Mouse (Mus musculus): ENCODE data around the gene Lonp1.
A peak's percentile ranks its signal among the peaks of the same experiment; 100 is the strongest.
"Not testable (repeated sequence)": the region's sequence is repeated elsewhere in the genome, so short reads cannot be mapped to it uniquely, and the experiment has no call there.

The Lonp1 gene

DNA sequence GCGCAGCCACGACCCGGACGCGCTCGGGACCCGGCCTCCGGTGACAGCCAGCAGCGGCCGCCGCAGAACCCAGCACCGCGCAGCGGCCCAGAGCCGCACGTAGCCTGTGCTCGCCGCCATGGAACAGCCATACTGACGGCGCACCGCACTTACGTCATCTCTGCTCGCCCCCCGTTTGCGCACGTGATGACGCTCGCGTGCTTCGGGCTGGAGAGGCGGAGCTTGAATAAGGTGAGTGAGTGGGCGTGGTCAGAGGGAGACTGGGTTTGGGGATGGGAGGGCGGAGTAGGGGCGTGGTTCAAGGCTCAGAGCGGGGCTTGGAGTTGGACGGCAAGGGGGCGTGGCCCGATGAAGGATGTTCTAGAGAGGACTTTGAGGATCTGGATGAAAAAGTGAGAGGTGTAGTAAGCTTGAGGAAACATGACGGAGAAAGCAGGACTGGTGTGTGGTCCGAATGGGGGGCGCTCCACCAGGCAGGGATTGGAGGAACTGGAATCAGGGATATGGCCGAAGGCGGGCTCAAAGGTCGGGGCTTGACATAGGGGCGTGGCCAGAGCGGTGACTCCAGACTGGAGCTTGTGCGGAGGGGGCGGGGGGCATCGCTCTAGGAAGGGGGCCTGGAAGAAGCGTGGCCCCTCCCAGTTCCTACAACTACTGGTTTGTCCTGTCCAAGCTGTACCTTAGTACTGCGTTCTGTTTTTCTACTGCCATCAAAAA is at the start of gene Lonp1:
TSS of gene Lonp1 (minus strand) at position 134 of the 717 bp plus-strand sequence.
- DNase-seq = peak; percentile 97

DNA sequence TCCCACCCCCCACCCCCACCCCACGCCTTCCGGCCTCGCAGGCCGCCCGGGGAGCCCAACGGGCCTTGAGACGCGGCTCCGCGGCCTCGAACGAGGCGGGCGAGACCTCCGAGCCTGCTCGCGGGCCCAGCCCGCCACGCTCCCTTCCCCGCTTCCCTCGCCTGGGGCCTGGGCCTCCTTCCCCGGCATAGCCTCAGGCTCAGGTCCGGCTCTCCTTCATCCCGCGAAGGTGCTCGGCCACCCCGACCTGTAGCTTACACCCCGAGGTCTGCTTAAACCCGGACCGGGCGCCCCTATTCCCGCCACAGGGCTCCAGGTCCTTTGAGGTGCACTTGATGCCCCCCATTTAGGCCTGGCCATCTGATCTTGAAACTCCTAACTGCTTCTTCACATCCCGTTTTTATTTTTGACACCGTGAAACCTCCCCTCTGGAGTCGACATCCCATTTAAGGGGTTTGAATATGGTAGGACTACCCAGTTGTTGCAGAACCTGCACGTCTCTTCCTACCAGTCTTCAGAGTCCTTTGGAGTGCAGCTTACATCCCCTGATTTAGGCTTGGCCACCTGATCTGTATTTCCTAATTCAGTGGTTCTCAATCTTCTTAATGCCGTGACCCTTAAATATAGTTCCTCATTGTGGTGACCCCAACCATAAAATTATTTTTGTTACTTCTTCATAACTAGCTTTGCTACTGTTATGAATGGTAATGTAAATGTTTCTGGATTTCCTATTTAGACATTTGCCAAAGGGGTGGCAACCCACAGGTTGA is 47.1 kb upstream of the Lonp1 start:
- DNase-seq = peak; percentile 49

- DNase-seq = peak; percentile 100
Observed at GRCm38 (mm10) chr17:56672941-56673646, 46.4 kb upstream of the Lonp1 start, which contains the start of gene Ranbp3. TSS of gene Ranbp3 (plus strand) at chr17:56673294.

- DNase-seq = no peak
Observed at GRCm38 (mm10) chr17:56669766-56670165, 43.1 kb upstream of the Lonp1 start.

DNA sequence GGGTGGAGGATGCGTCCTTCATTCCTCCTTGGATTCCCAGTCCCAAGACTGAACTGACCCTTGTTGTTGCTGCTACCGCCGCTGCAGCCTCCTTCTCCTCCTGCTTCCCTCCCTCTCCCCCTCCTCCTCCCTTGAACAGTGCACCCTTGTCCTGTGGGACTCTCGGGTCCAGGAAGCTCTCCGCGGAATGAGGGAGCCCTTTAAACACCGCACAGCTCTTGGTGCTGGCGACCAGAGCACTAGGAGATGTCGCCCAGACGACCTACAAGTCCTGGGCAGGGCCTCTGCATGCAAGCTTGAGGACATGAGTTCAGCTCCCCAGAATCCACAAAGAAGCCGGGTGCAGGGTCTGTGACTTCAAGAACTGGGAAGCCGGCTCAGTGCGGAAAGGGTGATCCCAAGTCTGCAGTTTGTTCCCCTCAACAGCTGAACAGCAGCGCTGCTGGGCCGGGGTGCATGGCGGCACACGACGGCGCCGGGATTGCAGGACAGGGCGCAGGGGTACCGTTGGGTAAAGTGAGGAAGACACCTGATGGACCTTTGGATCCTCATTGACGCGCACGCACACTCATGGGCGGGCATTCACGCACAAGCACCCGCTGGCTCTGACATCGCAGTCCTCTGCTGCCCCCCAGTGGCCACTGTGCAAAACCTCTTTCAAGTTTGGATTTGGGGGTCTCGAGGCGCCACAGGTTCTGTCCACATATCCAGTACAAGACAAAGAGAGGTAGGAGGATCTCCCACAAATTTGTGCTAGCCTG is 41.9 kb upstream of the Lonp1 start:
- peak; percentile 82 for DNase-seq

DNA sequence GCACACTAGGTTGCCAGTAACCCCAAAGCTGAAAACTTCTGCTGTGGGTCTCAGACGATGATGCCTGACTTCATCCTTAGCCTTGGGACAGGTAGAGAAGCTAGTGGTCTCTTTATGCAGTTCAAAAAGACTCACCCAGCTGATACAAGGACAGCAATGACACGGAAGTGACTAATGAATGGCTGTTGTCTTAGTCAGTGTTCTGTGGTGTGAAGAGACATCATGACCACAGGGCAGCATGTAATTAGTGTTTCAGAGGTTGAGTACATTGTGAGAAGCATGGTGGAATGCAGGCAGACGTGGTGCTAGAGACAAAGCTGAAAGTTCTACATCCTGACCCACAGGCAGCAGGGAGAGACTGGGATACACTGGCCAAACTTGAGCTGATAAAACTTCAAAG is 40.9 kb upstream of the Lonp1 start:
- no peak for DNase-seq

DNA sequence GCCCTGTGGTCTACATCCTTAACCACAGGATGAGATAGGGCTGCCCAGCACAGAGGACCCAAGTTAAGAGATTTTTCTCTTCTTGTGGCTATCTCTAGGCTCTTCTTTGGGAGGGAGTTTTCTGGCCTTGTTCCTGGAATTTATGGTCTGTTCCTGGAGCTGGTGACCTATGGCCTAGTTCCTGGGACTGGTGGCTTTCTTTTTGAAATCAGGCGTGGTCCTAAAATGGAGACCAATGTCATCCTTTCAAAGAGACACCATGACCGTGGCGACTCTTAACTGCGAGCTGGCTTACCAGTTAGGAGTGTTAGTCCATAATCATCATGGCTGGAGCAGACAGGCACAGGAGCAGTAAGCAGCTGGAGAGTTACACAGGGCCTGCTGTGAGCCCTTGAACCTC is 39.7 kb upstream of the Lonp1 start:
- no peak for DNase-seq

- no peak for DNase-seq
Observed at GRCm38 (mm10) chr17:56664333-56664732, 37.6 kb upstream of the Lonp1 start.

GRCm38 (mm10) chr17:56663659-56664058 is 37.0 kb upstream of the Lonp1 start:
- no peak for DNase-seq

DNA sequence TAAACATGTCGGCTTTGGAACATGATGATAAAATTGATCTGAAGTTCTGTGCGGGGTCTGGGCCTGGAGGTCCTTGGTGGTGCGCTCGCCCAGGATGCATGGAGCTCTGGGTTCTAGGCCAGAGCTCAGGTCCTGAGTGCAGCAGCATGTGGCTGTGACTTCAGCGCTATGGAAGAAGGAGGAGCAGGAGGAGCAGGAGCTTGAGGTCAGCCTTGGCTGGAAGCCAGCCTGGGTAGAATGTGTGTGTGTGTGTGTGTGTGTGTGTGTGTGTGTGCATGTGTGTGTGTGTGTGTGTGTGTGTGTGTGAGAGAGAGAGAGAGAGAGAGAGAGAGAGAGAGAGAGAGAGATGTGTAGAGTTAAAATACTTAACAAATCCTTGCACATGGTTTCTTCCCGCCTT is 29.5 kb upstream of the Lonp1 start:
- DNase-seq = no peak

DNA sequence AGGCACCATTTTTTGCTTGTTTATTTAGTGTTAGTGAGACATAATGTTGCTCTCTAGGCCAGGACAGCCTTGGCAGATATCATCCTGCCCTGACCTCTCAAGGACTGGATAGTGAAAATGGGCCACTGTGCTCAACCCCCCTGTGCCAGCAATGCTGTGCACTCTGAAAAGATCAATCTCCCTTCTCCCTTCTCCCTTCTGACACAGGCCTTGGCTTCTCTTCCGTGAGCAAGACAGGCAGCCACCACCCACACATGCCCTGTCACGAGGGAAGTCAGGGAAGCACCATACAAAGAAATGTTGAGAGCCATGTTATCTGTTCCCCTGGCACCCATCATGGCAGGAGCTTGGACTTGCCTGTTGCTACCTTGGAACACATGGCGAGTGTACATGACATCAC is 28.6 kb upstream of the Lonp1 start:
- DNase-seq = no peak

GRCm38 (mm10) chr17:56654771-56655170 is 28.1 kb upstream of the Lonp1 start:
- no peak for DNase-seq

DNA sequence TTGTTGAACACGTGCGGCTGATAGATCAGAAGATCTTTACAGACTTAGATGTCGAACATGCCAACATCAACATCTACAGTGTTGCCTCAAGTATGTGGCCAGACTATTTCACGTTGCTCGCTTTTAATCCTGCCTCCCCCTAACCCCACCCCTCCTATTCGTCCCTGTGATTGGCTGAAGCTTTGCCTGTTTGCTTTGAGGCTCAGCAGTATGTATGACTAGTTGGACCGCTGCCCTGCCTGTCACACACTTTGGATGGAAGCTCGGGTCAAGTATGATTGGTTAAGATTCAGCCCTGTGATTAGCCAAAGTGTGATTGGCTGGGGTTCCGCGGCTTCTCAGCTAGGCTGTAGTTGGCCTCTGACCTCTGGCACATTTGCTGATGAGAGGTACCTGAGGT is 25.1 kb upstream of the Lonp1 start:
- DNase-seq = no peak

GRCm38 (mm10) chr17:56647546-56647945 is 20.9 kb upstream of the Lonp1 start:
- no peak for DNase-seq

- DNase-seq = no peak
Observed at GRCm38 (mm10) chr17:56643237-56643636, 16.6 kb upstream of the Lonp1 start.

DNA sequence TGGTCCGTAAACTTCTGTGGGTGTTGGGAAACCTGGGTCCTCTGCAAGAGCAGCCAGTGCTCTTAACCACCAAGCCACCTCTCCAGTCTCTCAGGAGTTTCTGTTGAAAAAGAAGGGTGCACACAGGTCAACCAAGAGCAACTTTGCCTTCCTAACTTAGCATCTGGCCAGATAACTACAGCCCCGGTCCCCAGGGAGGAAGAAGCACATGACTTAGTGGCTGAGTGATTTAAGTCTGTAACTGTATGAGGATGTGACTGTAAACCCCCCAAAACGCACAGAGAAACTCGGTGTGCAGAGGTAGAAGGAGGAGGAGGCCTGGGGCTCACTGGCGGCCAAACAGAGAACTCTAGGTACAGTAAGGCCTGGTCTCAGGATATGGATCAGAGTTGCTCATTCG is 7.3 kb upstream of the Lonp1 start:
- no peak for DNase-seq

- DNase-seq = no peak
Observed at GRCm38 (mm10) chr17:56631807-56632206, 5.1 kb upstream of the Lonp1 start.

DNA sequence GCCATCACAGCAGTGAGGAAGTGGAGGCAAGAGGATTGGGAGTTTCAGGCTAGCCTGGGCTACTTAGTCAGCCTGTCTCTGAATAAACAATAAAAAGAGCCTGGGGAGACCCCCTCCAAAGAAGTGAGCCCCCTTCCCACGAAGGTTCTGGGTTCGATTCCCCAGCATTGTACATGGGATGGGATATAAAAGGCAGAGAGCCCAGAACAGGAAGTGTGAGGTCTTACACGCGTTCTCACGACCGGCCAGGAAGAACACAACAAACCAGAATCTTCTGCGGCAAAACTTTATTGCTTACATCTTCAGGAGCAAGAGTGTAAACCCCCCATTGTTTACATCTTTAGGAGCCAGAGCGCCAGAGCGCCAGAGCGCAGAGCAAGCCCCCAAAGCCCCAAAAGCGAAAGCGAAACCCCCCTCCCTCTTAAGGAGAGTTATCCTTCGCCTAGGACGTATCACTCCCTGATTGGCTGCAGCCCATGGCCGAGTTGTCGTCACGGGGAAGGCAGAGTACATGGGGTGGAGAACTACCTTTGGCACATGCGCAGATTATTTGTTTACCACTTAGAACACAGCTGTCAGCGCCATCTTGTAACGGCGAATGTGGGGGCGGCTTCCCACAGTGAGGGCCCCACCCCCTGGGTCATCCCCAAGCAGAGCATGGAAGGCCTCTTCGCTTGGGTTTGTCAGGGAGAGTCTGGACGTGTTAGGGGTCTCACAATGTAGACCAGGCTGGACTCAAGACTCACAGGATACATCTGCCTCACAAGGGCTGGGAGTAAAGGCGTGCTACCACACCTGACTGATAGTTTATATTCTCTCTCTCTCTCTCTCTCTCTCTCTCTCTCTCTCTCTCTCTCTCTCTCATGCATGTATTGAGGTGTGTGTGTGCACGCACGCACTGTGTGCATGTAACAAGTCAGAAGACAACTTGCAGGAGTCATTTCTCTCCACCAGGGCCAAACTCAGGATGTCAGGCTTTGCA is 3.4 kb upstream of the Lonp1 start:
- DNase-seq = not testable (repeated sequence)

GRCm38 (mm10) chr17:56627530-56628277 is 1.0 kb upstream of the Lonp1 start, which contains the start of gene Catsperd:
TSS of gene Catsperd (plus strand) at chr17:56628143.
- no peak for DNase-seq

GRCm38 (mm10) chr17:56626260-56626659 is 427 bp downstream of the Lonp1 start:
- DNase-seq = no peak

DNA sequence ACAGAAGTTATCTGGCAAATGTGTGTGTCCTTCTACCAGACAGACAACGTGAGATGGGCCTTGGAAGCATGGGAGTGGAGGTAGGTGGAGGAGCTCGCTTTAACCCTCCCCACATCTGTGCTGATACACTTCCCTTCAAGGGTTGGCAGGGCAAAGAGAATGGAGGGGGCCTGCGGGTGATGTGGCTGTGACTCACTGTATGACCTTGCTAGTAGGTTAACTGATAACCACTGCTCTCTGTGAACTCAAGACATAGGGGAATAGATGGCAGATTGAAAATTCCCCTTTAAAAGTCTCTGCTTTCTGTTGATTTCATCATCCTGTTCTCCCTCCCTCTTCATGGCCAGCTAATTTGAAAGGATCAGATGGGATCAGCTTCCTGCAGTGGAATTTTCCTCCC is 1.2 kb downstream of the Lonp1 start:
- no peak for DNase-seq

Data from cerebellum, adult 11 months (tissue).